Mouse (Mus musculus) layer of hippocampus, adult 2 months (tissue): ENCODE results near the gene Hacd2. TPM values are rescaled to one million over a fixed set of nuclear protein-coding genes. Genes with fewer than 3 reads are reported as not detected.
A peak's percentile ranks its signal among the peaks of the same experiment; 100 is the strongest.

Experiments used
- DNase-seq, 2 experiments: peaks; one replicate each; pipeline ENCODE4 v3.0.0; 2022; ENCODE audit warnings: low spot score in 2 of 2
- H3K27ac ChIP-seq: fragments of 200-600 bp; 2 replicates; pipeline ENCODE4 v1.8.1; 2022
- H3K4me3 ChIP-seq: fragments of 200-600 bp; 2 replicates; pipeline ENCODE4 v1.8.1; 2022; ENCODE audit warnings: mild to moderate bottlenecking
- CTCF ChIP-seq: fragments of 200-600 bp; conservative IDR thresholded peaks from 2 replicates; pipeline ENCODE4 v1.8.1; 2022; ENCODE audit warnings: antibody characterized with exemption, mild to moderate bottlenecking, moderate library complexity
- long read RNA-seq, 2 experiments: library from polyadenylated mRNA; stranded (forward); transcript quantifications; one replicate each; pipeline ENCODE4 v2.0.0; 2021; ENCODE audit warnings: borderline mapping rate in 2 of 2
- total RNA-seq, 2 experiments: library from RNA; stranded (reverse); gene quantifications; 2 replicates each; pipeline ENCODE4 v1.2.3; 2021

Hacd2 gene
- 10 to 100 TPM; 32.7 to 41.7 TPM for total RNA-seq
- long read RNA-seq, experiment 1, partial matches to known transcripts = 1 of 5 reads
- long read RNA-seq, experiment 1, other reads (novel, unspliced or antisense) = 2 of 5 reads
- long read RNA-seq, experiment 2, partial matches to known transcripts = 10 of 12 reads
- long read RNA-seq, experiment 2, other reads (novel, unspliced or antisense) = 2 of 12 reads

DNA sequence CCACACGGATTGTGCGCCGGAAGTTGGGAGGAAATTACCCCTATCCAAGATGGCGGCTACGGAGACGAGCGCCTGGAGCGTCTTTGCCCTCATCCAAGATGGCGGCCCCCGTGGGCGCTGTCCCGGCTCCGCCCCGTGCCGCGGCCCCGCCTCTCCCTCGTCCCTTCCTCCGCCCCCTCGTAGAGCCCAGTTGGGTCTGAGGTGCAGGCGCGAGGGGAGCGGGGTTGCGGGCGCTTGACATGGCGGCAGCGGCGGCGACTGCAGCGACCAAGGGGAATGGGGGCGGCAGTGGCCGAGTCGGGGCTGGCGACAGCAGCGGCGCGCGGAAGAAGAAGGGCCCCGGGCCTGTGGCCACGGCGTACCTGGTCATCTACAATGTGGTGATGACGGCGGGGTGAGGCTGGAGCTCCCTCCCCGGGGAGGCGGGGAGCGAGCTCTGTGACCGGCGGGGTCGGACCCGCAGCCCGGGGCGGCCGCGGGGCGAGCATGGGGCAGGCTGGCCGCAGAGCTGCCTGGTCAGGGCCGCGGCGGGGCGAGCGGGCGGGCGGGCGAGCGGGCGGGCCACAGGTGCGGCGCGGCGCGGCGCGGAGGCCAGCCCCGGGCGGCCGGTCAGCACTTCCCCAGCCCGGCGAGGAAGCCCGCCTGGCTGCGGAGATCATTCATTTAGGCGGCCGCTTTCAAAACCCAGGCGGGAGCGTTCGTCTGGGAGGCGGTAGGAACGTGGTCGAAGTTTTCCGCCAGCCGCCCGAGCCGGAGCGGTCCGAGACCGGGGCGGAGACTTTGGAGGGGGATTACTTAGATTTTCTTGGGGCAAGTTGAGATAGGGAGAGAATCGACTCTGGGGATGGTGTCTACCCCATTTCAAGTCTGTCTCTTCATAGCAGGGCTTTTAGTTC is at the start of gene Hacd2:
TSS of gene Hacd2 (plus strand) at position 187 of the 896 bp plus-strand sequence.
- peak within 1 kb of the TSS; percentile 97 for H3K27ac ChIP-seq
- peak within 1 kb of the TSS; percentile 99 for H3K4me3 ChIP-seq
- no peak; the same call in 1 of the 2 replicates for TF ChIP-seq CTCF
- peak; percentile 95 for DNase-seq

DNA sequence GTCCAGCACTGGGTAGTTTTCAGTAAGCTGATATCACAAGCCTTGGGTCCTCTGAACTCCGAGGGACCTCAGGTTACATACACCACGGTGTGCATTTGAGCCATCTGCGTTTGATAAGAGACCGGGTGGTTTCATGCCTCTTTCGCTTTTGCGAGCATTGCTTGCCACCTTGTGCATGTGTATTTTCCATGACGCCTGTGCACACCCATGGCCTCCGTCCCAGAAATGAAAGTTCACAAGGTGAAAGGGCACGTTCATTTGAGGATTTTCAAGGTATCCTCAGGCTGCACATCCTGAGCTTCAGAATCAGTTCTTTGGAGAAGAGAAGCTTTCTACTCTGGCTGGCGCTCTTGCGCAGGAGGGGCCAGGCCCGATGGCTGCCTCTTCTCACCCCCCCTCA is 49.8 kb upstream of the Hacd2 start:
- no peak for TF ChIP-seq CTCF
- DNase-seq = no peak
- no peak overlapping the region for H3K4me3 ChIP-seq
- H3K27ac ChIP-seq = no peak overlapping the region

DNA sequence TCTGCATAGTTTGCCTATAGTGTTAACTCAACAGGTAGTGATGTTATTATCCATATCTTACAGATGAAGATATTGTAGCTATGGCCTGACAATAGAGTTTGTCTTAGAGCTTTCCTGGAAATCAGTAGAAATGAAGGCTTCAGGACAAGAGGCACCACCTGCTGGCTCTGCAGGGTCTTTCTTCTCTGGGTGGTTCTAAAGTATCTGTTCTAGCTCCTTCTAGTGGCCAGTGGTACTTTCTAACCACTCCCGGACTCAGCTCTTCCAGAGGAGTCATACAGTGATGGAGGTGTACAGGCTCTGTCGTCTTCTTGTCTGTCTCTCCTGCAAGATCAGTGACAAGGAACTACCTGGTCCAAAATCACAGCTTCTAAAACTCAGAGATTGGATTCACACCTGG is 46.7 kb upstream of the Hacd2 start:
- DNase-seq = no peak
- Histone ChIP-seq H3K27ac (no peak overlapping the region), H3K4me3 (no peak overlapping the region)
- TF ChIP-seq CTCF = peak; percentile 74

DNA sequence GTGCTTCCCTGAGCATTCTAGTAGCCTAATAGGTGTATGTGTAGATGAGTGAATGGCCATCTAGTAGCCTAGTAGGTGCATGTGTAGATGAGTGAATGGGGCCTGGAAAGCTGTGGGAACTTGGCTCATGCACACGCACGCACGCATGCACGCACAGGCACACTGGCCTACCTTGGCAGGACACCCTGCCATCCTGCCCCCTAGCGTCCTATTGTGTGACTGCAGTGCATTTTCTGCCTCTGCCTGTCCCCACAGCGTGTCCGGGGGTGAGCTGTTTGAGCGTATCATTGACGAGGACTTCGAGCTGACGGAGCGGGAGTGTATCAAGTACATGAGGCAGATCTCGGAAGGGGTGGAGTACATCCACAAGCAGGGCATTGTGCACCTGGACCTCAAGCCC is 45.6 kb upstream of the Hacd2 start:
- Histone ChIP-seq H3K4me3 (no peak overlapping the region), H3K27ac (no peak overlapping the region)
- TF ChIP-seq CTCF = peak; percentile 68
- DNase-seq = no peak

DNA sequence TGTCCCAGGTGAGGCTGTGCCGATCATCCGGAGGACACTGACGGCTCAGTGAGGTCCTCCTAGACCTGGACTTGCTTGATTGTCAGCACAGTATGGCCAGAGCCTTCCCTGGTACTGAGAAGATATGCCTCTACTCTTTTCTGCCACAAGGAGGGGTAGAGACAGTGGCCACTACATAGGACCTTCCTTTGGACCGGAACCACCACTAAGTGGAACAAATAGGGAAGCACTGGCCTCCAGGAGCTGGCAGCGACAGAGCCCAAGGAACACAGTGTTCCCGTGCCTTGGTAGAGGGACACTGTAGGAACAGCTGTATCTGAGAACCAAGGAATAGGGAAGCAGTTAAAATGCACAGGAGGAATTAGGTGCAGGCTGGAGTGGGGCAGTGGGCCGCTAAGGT is 44.2 kb upstream of the Hacd2 start:
- Histone ChIP-seq H3K27ac (no peak overlapping the region), H3K4me3 (no peak overlapping the region)
- peak; percentile 32 for TF ChIP-seq CTCF
- no peak for DNase-seq

DNA sequence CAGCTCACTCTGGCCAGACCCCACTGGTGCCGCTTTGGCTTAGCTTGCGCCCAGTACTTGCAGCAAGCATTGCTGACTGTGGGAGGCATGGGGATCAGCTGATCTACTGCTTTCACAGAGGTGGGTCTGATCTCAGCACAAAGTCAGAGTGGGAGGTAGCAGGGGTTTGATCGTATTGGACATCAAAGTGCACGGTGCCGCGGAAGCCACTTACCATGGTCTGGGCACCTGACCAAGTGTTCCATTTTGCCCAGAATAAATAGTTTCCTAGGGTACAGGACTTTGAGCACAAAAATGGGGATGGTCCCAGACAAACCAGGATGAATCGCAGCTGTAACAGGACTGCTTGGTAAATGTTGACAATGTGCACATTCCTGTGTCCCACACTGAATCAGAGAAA is 41.2 kb upstream of the Hacd2 start:
- DNase-seq = no peak
- no peak for TF ChIP-seq CTCF
- H3K27ac ChIP-seq = peak overlapping the region; percentile 58
- H3K4me3 ChIP-seq = no peak overlapping the region

DNA sequence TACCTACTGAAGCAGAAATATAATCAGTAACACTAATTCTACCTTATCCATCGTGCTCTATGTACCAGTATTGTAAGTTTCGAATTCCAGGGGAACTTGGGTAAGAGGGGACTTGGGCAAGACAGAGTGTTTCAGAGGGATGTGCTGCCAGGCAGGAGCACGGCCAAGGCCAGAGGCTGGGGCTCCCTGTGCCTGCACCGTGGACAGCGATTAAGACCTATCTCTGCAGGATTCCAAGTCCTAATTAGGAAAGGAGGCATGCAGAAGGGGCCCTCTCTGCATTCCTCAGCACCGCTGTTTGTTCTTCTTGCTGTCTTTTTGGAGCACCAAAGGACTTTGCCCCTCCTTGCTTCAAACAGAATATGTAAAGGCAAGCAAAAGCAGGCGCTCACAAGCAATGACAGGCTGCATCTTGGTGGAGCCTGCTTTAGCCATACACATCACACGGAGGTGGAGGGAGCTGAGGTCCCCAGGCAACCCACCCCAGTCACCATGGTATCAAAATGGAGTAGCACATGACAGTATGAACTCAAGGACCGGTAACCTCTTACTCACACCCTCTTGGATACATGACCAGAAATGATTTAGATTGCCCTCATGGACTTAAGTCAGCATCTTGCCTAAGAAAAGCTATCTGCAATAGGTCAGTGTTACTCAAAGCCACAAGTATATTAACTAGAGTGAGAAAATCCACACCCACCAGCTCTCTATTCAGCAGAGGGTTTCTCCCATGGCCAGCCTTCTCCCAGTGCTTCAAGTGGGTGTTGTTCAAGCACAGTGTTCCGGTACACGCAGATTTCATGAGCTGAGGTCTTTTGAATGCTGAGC is 37.8 kb upstream of the Hacd2 start:
- no peak overlapping the region for H3K4me3 ChIP-seq
- no peak for TF ChIP-seq CTCF
- DNase-seq = no peak
- peak overlapping the region; percentile 76 for H3K27ac ChIP-seq

DNA sequence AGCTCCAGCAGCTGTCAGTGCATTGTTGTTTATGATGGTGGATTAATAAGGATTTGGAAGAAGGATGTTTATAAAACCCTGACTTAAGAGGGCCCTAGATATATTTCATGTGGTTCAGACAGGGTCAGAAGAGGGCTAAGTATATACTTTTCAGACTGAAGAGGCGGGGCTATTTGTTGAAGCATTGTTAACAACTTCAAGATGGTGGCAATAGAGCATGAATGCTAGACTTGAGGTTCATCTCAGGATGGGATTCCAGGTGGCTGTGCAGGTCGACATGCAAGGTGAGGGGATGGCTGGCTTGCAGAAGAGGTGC is 37.2 kb upstream of the Hacd2 start:
- H3K27ac ChIP-seq = peak overlapping the region; percentile 76
- DNase-seq = no peak
- H3K4me3 ChIP-seq = no peak overlapping the region
- no peak for TF ChIP-seq CTCF

DNA sequence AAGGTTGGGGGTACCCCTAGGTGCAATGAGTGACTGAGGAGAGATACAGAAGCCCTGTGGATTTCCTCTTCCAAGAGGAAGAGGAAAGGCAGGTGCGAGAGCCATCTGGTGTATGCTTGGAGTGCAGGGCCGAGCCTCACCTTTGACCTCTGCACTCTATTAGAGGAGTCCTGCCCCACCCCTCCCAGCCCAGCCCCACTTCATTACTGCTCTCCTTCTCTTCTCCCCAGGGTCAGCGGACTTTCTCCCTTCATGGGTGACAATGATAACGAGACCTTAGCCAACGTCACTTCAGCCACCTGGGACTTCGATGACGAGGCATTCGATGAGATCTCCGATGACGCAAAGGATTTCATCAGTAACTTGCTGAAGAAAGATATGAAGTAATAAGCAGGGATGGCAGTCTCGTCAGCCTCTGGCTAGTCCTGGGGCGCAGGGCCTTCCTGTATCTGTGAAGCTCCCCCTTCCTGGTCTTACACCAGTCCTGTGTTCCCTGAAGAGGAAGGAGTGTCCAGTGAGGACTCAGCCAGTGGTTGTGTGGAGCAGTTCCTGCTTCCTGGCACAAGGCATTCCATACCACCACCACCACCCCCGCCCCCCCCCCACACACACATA is 35.9 kb upstream of the Hacd2 start:
- no peak for DNase-seq
- H3K4me3 ChIP-seq = no peak overlapping the region
- TF ChIP-seq CTCF = no peak

DNA sequence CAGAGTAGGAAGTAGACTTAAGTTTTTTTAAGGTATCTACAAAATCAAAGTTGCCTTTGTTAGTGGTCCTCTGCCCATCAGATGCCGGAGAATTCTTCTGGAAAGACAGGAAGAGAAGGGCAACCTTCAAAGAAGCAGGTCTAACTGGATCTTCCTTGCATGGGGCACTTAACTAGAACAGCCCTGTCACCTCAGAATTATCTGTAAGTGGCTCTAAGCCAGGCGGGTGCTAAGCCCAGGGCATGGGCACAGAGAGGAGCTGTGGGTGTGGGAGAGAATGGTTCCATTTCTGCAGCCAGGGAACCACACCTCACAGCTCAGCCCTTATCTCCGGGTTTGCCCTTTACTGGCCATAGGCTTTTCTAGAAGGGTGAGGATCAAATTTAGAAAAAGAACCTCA is 30.9 kb upstream of the Hacd2 start:
- peak overlapping the region; percentile 55; the same call in 1 of the 2 replicates for H3K27ac ChIP-seq
- H3K4me3 ChIP-seq = no peak overlapping the region
- DNase-seq = no peak
- no peak for TF ChIP-seq CTCF

More for the DNA sequence above, 35.9 kb upstream of the Hacd2 start:
- no peak overlapping the region for H3K27ac ChIP-seq

DNA sequence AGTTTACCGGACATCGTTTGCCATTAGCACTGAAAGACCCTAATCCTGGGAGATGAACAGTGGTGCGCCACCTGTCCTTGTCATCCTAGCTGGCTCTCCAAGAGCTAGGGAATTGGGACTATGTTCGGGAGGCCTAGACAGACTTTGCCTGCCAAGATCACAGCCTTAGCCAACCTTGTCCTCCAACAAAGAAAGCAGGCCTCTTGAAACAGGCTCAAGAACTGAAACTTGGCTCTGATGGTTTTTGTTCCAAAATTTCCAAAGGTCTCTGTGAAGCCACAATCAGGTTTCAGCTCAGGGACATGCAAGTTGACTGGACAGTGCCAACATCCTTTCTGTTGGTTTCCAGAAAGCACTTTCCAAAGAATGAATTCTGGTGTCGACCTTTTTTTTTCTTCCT is 29.4 kb upstream of the Hacd2 start:
- H3K4me3 ChIP-seq = no peak overlapping the region
- DNase-seq = peak in 1 of 2 experiments; percentile 58
- TF ChIP-seq CTCF = no peak

DNA sequence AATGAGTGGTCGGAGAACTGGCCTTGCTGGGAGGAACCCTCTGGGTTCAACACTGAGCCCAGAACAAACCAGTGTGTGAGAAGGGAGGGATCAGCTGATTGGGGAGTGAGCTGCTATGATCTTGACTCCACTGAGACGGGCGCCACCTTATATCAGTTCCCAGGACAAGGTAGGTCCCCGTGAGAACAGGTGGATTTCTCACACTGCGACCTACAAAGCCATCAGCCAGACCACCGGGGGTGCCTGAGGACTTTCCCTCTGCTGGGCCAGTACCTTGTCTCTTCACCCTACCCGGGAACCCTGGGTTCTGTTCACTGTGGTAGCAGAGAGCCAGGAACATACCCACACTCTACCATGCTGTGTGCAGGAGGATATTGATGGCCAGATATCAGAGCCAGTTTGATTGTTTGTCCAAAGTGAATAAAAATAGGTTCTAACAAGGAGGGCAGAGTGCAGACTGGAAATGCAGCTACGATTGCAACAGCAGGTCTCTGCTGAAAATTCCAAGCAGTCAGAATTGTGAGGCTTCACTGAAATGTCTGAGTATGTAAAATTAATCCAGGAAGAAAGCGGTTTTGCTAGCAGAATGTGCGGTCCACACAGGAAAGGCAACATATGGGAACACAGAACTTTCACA is 28.4 kb upstream of the Hacd2 start:
- no peak for DNase-seq
- TF ChIP-seq CTCF = no peak
- peak overlapping the region; percentile 86 for H3K27ac ChIP-seq
- no peak overlapping the region for H3K4me3 ChIP-seq

More for the DNA sequence above, 29.4 kb upstream of the Hacd2 start:
- peak overlapping the region; percentile 86 for H3K27ac ChIP-seq
